Mouse (Mus musculus) B cell, adult 67 days (primary cell): ENCODE measurements around the gene Prss30. TPM values are rescaled to one million over a fixed set of nuclear protein-coding genes. Genes with fewer than 3 reads are reported as not detected.

Experiments
- total RNA-seq, 2 experiments: library from RNA; stranded (reverse); gene quantifications; 4 replicates each; pipeline ENCODE4 v1.2.4; 2023

The Prss30 gene
- not detected for total RNA-seq

DNA sequence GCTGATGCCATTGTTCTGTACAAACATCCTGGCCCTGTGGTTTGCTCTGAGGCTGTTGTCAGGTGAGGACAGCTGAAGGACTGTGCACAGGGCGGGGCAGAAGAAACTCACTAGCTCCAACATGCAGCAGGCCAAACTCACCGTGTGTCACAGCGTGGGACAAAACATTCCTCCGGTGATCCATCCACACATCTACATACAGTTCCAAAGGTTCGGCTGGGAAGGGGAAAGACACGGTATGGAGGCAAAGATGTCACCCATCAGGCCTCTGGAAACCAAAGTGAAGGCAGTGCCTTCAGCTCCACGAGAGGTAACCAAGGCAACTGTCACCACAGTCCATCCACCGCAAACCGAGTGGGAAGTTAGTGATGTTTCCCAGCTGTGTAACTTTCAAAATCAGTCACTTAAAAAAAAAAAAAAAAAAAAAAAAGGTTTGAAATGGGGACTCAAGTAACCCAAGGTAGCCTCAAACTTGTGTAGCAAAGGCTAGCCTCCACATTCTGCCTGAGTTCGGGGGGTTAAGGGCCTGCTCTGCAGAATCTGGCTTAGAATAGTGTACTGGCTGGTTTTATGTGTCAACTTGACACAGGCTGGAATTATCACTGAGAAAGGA, at the start of gene Prss30:
Gene Prss30 (minus strand): TSS at position 270 of the 613 bp plus-strand sequence.

DNA sequence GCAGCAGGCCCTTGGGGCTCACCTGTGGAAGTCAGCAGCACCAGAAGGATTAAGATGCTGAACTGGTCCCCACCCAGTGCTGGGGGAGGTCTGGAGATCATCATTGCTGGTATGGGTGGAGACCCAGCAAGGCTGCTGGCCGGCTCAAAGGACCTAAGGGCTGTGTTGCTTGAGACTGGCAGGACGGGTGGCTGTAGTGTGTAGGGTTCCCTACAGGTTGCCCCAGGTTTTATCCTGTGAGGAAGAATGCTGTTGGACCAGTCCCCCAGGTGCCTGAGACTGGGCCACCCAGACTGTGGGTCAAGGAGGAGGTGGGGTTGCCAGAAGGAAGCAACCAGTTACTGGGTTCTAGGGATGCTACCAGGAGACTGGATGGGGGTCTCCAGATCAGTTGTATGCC, 17.5 kb upstream of the Prss30 start, which contains the start of gene Prss22:
Gene Prss22 (minus strand): TSS at position 200 of the 400 bp plus-strand sequence.

DNA sequence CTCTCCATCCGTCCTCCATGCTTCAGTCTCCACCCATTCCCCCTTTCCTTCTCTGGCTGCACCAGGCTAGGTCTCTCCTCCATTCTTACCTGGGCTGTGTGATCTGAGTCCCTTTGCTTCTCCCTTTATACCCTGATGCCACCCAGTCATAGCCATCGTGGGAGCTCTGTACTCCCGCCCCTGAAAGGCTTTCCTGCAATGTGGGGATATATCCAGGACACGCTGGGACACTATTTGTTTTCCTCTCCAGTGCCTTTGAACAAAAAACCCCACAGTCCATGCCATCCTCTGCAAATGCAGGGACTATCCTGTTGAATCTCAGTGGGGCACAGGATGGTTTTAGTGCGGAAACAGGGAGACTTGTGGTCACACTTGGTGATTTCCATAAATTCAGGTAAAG, 25.2 kb downstream of the Prss30 start, which contains the start of gene Sbpl:
Gene Sbpl (minus strand): TSS at position 101 of the 400 bp plus-strand sequence.

DNA sequence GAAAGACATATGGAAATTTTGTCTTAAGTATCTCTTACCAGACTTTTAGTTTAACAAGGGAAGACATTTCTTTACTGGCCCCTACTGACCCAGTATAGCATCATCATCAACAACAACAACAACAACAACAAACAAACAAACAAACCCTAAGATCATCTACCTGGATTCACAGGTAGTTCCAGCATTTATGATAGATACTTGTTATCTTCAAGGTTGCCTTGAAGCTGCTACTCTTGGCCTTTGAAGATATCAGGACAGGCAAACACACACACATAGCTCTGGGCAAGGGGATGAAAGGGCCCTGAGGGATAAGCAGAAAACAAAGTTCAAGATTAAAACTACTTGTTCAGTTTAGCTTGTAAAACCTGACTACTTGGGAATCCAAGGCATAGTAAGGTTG, 39.0 kb downstream of the Prss30 start, which contains the start of gene Sbp:
Gene Sbp (plus strand): TSS at position 301 of the 400 bp plus-strand sequence.

Other genes with a start within 250 kb of the Prss30 start
- gene Paqr4, start 239.7 kb downstream of the Prss30 start, total RNA-seq, result 1 to 10 TPM in 1 of 2 experiments, under 1 TPM in 1; 0.20 to 1.0 TPM
- not detected for gene Kremen2, start 234.7 kb downstream of the Prss30 start, total RNA-seq
- 10 to 100 TPM; 24.9 to 32.8 TPM for gene Flywch1, start 209.0 kb downstream of the Prss30 start, total RNA-seq
- not detected for gene Flywch2, start 194.5 kb downstream of the Prss30 start, total RNA-seq
- 1,000 to 10,000 TPM; 1,310 to 1,340 TPM for gene Srrm2, start 190.0 kb downstream of the Prss30 start, total RNA-seq
- 100 to 1,000 TPM; 164 to 171 TPM for gene Elob, start 151.4 kb downstream of the Prss30 start, total RNA-seq
- gene Prss33, start 144.5 kb downstream of the Prss30 start, total RNA-seq, result not detected
- not detected for gene Prss32, start 136.7 kb downstream of the Prss30 start, total RNA-seq
- under 1 TPM in 1 of 2 experiments, not detected in 1; 0.41 TPM for gene Prss41, start 136.4 kb downstream of the Prss30 start, total RNA-seq
- gene Prss21, start 112.5 kb downstream of the Prss30 start, total RNA-seq, result not detected
- gene Dcpp1, start 99.7 kb downstream of the Prss30 start, total RNA-seq, result not detected
- gene Dcpp2, start 99.7 kb downstream of the Prss30 start, total RNA-seq, result not detected
- gene Dcpp3, start 63.1 kb downstream of the Prss30 start, total RNA-seq, result not detected
- gene Sbp, start 38.9 kb downstream of the Prss30 start, total RNA-seq, result not detected
- gene Sbpl, start 25.3 kb downstream of the Prss30 start, total RNA-seq, result not detected
- not detected for gene Prss22, start 17.5 kb upstream of the Prss30 start, total RNA-seq
- not detected for gene Prss27, start 57.6 kb upstream of the Prss30 start, total RNA-seq
- gene Kctd5, start 92.9 kb upstream of the Prss30 start, total RNA-seq, result 10 to 100 TPM; 34.4 to 38.7 TPM
- 10 to 100 TPM; 67.8 to 80.7 TPM for gene Pdpk1, start 170.4 kb upstream of the Prss30 start, total RNA-seq
- gene Amdhd2, start 183.2 kb upstream of the Prss30 start, total RNA-seq, result 10 to 100 TPM; 34.6 to 44.6 TPM
- gene Atp6v0c, start 189.1 kb upstream of the Prss30 start, total RNA-seq, result 100 to 1,000 TPM; 187 to 216 TPM
- 1 to 10 TPM; 1.3 to 1.6 TPM for gene Tbc1d24, start 225.0 kb upstream of the Prss30 start, total RNA-seq
- gene Ntn3, start 229.0 kb upstream of the Prss30 start, total RNA-seq, result under 1 TPM; 0.12 to 0.46 TPM
- gene Tedc2, start 240.3 kb upstream of the Prss30 start, total RNA-seq, result 10 to 100 TPM; 11.2 to 13.8 TPM